Mouse (Mus musculus): ENCODE data around the gene Enkur. TPM values are rescaled to one million over a fixed set of nuclear protein-coding genes. Genes with fewer than 3 reads are reported as not detected.

Gene Enkur
- polyA plus RNA-seq (2014; fragmentation: Illumina TruSeq; extraction: RNeasy Lipid Tissue Mini Kit (QIAGEN cat#74804); ENCODE audit: low read depth, low replicate concordance): 0.64 TPM

GRCm38 (mm10) chr2:21204912-21205830 lies at the start of gene Enkur, which contains the start of gene Thnsl1:
TSS of gene Enkur (minus strand) at chr2:21205365.
TSS of gene Thnsl1 (plus strand) at chr2:21205724.

Other genes starting within 250 kb of the Enkur start
- 15.2 TPM for gene Arhgap21, start 236.5 kb downstream of the Enkur start, polyA plus RNA-seq (2014; fragmentation: Illumina TruSeq; extraction: RNeasy Lipid Tissue Mini Kit (QIAGEN cat#74804); ENCODE audit: low read depth, low replicate concordance)
- 4.5 TPM for gene Thnsl1, start 359 bp upstream of the Enkur start, polyA plus RNA-seq (2014; fragmentation: Illumina TruSeq; extraction: RNeasy Lipid Tissue Mini Kit (QIAGEN cat#74804); ENCODE audit: low read depth, low replicate concordance)
- not detected for gene Gpr158, start 162.2 kb upstream of the Enkur start, polyA plus RNA-seq (2014; fragmentation: Illumina TruSeq; extraction: RNeasy Lipid Tissue Mini Kit (QIAGEN cat#74804); ENCODE audit: low read depth, low replicate concordance)

Data from liver, adult 10 weeks (tissue).